Mouse (Mus musculus) frontal cortex, postnatal 10 days (tissue): ENCODE results near the gene Orm3.

Experiments
- DNase-seq, 2 experiments: peaks; one replicate each; pipeline ENCODE4 v3.0.0; 2022; ENCODE audit warnings: low spot score in 2 of 2, mixed read lengths in 1 of 2

The Orm3 gene

GRCm38 (mm10) chr4:63402056-63402455, 46.1 kb downstream of the Orm3 start:
- no peak for DNase-seq

- DNase-seq, result no peak
These were observed 46.6 kb downstream of the Orm3 start for GRCm38 (mm10) chr4:63402558-63402957.

GRCm38 (mm10) chr4:63403040-63403959, 47.3 kb downstream of the Orm3 start, which contains the start of gene Akna:
TSS of gene Akna (minus strand) at chr4:63403354.
- DNase-seq, result peak; percentile 68 to 69

- no peak for DNase-seq
These were observed 48.2 kb downstream of the Orm3 start for GRCm38 (mm10) chr4:63404205-63404604.

GRCm38 (mm10) chr4:63405051-63405450, 49.1 kb downstream of the Orm3 start:
- peak in 1 of 2 experiments; percentile 27 for DNase-seq

- no peak for DNase-seq
These were observed 49.7 kb downstream of the Orm3 start for GRCm38 (mm10) chr4:63405683-63406082.

GRCm38 (mm10) chr4:63408247-63408646, 52.3 kb downstream of the Orm3 start:
- DNase-seq, result peak in 1 of 2 experiments; percentile 43

- DNase-seq, result peak in 1 of 2 experiments; percentile 59
These were observed 52.7 kb downstream of the Orm3 start for GRCm38 (mm10) chr4:63408649-63409048.
